In genomic region chr8:9117809-9118737, GRCm38 (mm10) we compare ENCODE assay signal across 13 mouse cellular contexts.
DNase-seq lines count a peak whose midpoint lies in the region; ATAC-seq and TF ChIP-seq lines count a peak whose summit lies in the region.
"Had no signal": no experiment of that assay in that cellular context is flagged by ENCODE, and none has a peak within 500 bp of the region (broad histone marks: within the 10 kb centered on the region; RNA-seq: fewer than 3 reads in every experiment).

No protein-coding gene starts in this region.

- no peak overlapping the region for H3K9ac ChIP-seq in hindbrain, embryonic 11.5 days (ENCODE audit: low read depth, low read length)
- H3K9ac ChIP-seq in hindbrain, embryonic 15.5 days: no peak overlapping the region
- H3K9ac ChIP-seq in midbrain, embryonic 14.5 days (replicated peaks; ENCODE audit: low read length): no peak overlapping the region
- H3K9ac ChIP-seq: embryonic facial prominence, embryonic 15.5 days; intestine, embryonic 15.5 days had no signal

- WGBS in hindbrain, embryonic 11.5 days: 85% methylated on average over 27 of the region's 27 CpGs
- WGBS in hindbrain, embryonic 10.5 days: 91% methylated on average over 27 of the region's 27 CpGs
- WGBS in hindbrain, embryonic 15.5 days: 58% methylated on average over 27 of the region's 27 CpGs
- 62% methylated on average over 27 of the region's 27 CpGs for WGBS in midbrain, embryonic 14.5 days

- TF ChIP-seq CTCF in brain, embryonic 14.5 days (IDR thresholded peaks at IDR 0.05; ENCODE audit: borderline replicate concordance, extremely low read depth, insufficient read depth, insufficient read length): no peak

- no peaks in the 10 kb centered on the region for H3K36me3 ChIP-seq in hindbrain, embryonic 11.5 days (ENCODE audit: control insufficient read depth, insufficient read depth, low read length)
- H3K36me3 ChIP-seq in hindbrain, embryonic 10.5 days: no peaks in the 10 kb centered on the region
- H3K36me3 ChIP-seq in hindbrain, embryonic 15.5 days: no peaks in the 10 kb centered on the region
- no peaks in the 10 kb centered on the region for H3K36me3 ChIP-seq in midbrain, embryonic 14.5 days (ENCODE audit: control insufficient read depth, insufficient read depth, low read length)
- H3K36me3 ChIP-seq: embryonic facial prominence, embryonic 15.5 days; intestine, embryonic 15.5 days had no signal

- H3K27ac ChIP-seq in hindbrain, embryonic 11.5 days (ENCODE audit: low read depth, low read length): no peak overlapping the region
- H3K27ac ChIP-seq in hindbrain, embryonic 10.5 days: no peak overlapping the region
- no peak overlapping the region; the same call in 1 of the 2 replicates for H3K27ac ChIP-seq in hindbrain, embryonic 15.5 days (replicated peaks)
- H3K27ac ChIP-seq in midbrain, embryonic 14.5 days (replicated peaks; ENCODE audit: low read depth, low read length): peak overlapping the region; percentile 32
- H3K27ac ChIP-seq: embryonic facial prominence, embryonic 15.5 days; intestine, embryonic 15.5 days had no signal

- H3K4me3 ChIP-seq in hindbrain, embryonic 11.5 days (ENCODE audit: low read depth, low read length): no peak overlapping the region
- no peak overlapping the region for H3K4me3 ChIP-seq in hindbrain, embryonic 10.5 days
- 0 out of 2 replicates have a peak overlapping the region, but pooled peaks have one; percentile 2 for H3K4me3 ChIP-seq in hindbrain, embryonic 15.5 days
- no peak overlapping the region for H3K4me3 ChIP-seq in midbrain, embryonic 14.5 days (replicated peaks; ENCODE audit: low read depth, low read length)
- H3K4me3 ChIP-seq: embryonic facial prominence, embryonic 15.5 days; intestine, embryonic 15.5 days had no signal

- no peak for DNase-seq in hindbrain, embryonic 11.5 days (ENCODE audit: low spot score)
- no peak for DNase-seq in hindbrain, embryonic 10.5 days (ENCODE audit: low spot score)
- peak; percentile 78 for DNase-seq in brain, embryonic 14.5 days (ENCODE audit: low read depth)
- peak; percentile 63 for DNase-seq in midbrain, embryonic 14.5 days
- DNase-seq in lung, postnatal 36 days: no peak
- no peak for DNase-seq in heart, postnatal 36 days
- no peak for DNase-seq in adipocyte (ENCODE audit: low spot score)
- DNase-seq: adrenal gland, postnatal 14 days; right cerebral cortex, postnatal 25 days had no signal

- ATAC-seq in hindbrain, embryonic 11.5 days (ENCODE audit: low FRiP score): peak; percentile 54; the same call in 1 of the 2 replicates
- peak; percentile 66; the same call in 1 of the 2 replicates for ATAC-seq in hindbrain, embryonic 15.5 days (ENCODE audit: low FRiP score, low read depth)
- ATAC-seq in midbrain, embryonic 14.5 days (ENCODE audit: low FRiP score, low TSS enrichment): peak; percentile 40; the same call in 1 of the 2 replicates
- ATAC-seq: intestine, embryonic 15.5 days had no signal

- H3K9me3 ChIP-seq in hindbrain, embryonic 11.5 days (ENCODE audit: control insufficient read depth, low read length): no peaks in the 10 kb centered on the region
- H3K9me3 ChIP-seq in hindbrain, embryonic 10.5 days: 0 out of 2 replicates have a peak, but pooled peaks cover 2% of the 10 kb centered on the region
- no peaks in the 10 kb centered on the region for H3K9me3 ChIP-seq in hindbrain, embryonic 15.5 days
- H3K9me3 ChIP-seq in midbrain, embryonic 14.5 days (ENCODE audit: control insufficient read depth, low read length): no peaks in the 10 kb centered on the region
- H3K9me3 ChIP-seq: embryonic facial prominence, embryonic 15.5 days; intestine, embryonic 15.5 days had no signal

- no peaks in the 10 kb centered on the region for H3K27me3 ChIP-seq in hindbrain, embryonic 11.5 days (ENCODE audit: control insufficient read depth, insufficient read depth, low read length)
- H3K27me3 ChIP-seq in hindbrain, embryonic 10.5 days (ENCODE audit: insufficient read depth, poor library complexity, severe bottlenecking): no peaks in the 10 kb centered on the region
- H3K27me3 ChIP-seq in hindbrain, embryonic 15.5 days: no peaks in the 10 kb centered on the region
- H3K27me3 ChIP-seq in midbrain, embryonic 14.5 days (ENCODE audit: control insufficient read depth, insufficient read depth, low read length): no peaks in the 10 kb centered on the region
- H3K27me3 ChIP-seq: embryonic facial prominence, embryonic 15.5 days; intestine, embryonic 15.5 days had no signal

- H3K4me2 ChIP-seq in hindbrain, embryonic 11.5 days (replicated peaks; ENCODE audit: low read depth, low read length): no peak overlapping the region
- H3K4me2 ChIP-seq in hindbrain, embryonic 15.5 days: peak overlapping the region; percentile 39
- peak overlapping the region; percentile 28 for H3K4me2 ChIP-seq in midbrain, embryonic 14.5 days (ENCODE audit: low read length)
- H3K4me2 ChIP-seq: embryonic facial prominence, embryonic 15.5 days; intestine, embryonic 15.5 days; liver, embryonic 11.5 days had no signal

- intact Hi-C loops in heart, postnatal 36 days (cut with DNase I): no loop called here

- no peak for TF ChIP-seq POLR2A in brain, embryonic 14.5 days (IDR thresholded peaks at IDR 0.05; ENCODE audit: borderline replicate concordance, extremely low read depth, insufficient read depth, insufficient read length, poor library complexity, severe bottlenecking)

- H3K4me1 ChIP-seq in hindbrain, embryonic 11.5 days (replicated peaks; ENCODE audit: control insufficient read depth, insufficient read depth, low read length): no peaks in the 10 kb centered on the region
- H3K4me1 ChIP-seq in hindbrain, embryonic 10.5 days (replicated peaks): no peaks in the 10 kb centered on the region
- H3K4me1 ChIP-seq in hindbrain, embryonic 15.5 days (replicated peaks): no peaks in the 10 kb centered on the region
- peaks cover 3% of the 10 kb centered on the region; the same call in 1 of the 2 replicates for H3K4me1 ChIP-seq in midbrain, embryonic 14.5 days (ENCODE audit: control insufficient read depth, insufficient read depth, low read length)
- H3K4me1 ChIP-seq: embryonic facial prominence, embryonic 15.5 days; intestine, embryonic 15.5 days had no signal

Comparison
In these comparisons a context has a peak if more than half of its experiments do, and no peak if none do; other contexts are left out.
1. DNase-seq: peak in brain, embryonic 14.5 days (single experiment) and midbrain, embryonic 14.5 days (single experiment); none in hindbrain, embryonic 11.5 days (single experiment), hindbrain, embryonic 10.5 days (single experiment), lung, postnatal 36 days (single experiment), heart, postnatal 36 days (0 of 2) and adipocyte (single experiment).
2. Peak in every context shown above with its lines, with median percentiles within 50 percentile points of each other: ATAC-seq.